Mouse (Mus musculus): ENCODE data around the gene Ppp2r2c. TPM values are rescaled to one million over a fixed set of nuclear protein-coding genes. Genes with fewer than 3 reads are reported as not detected.

Ppp2r2c gene
- polyA plus RNA-seq, 1 experiment from 2014 or later, result 0.31 TPM

- Histone ChIP-seq H3K4me1 (replicated peaks) (no peaks in the 10 kb centered on the region), H3K9me3 (no peaks in the 10 kb centered on the region), H3K36me3 (no peaks in the 10 kb centered on the region), H3K4me3 (replicated peaks) (no peak overlapping the region), H3K4me2 (no peak overlapping the region), H3K9ac (replicated peaks) (no peak overlapping the region), H3K27me3 (peaks cover 11% of the 10 kb centered on the region; the same call in 1 of the 2 replicates), H3K27ac (no peak overlapping the region)
- no peak for ATAC-seq (ENCODE audit: insufficient number of reproducible peaks, insufficient read depth, low FRiP score, low TSS enrichment, low read depth)
- WGBS, result 56% methylated on average over 2 of the region's 2 CpGs
These were observed 133.7 kb downstream of the Ppp2r2c start for GRCm38 (mm10) chr5:37002001-37002400.

Other genes with a start within 250 kb of the Ppp2r2c start
- gene D5Ertd579e, start 172.5 kb upstream of the Ppp2r2c start, polyA plus RNA-seq (2016; fragmentation: Nextera tagmentation; extraction: Ambion mirVana), result 26.9 and 28.6 TPM in 2 replicates
- gene Bloc1s4, start 119.9 kb upstream of the Ppp2r2c start, polyA plus RNA-seq (2016; fragmentation: Nextera tagmentation; extraction: Ambion mirVana), result 32.5 and 34.5 TPM in 2 replicates
- 685 and 692 TPM in 2 replicates for gene Mrfap1, start 71.7 kb upstream of the Ppp2r2c start, polyA plus RNA-seq (2016; fragmentation: Nextera tagmentation; extraction: Ambion mirVana)
- gene Man2b2, start 37.9 kb upstream of the Ppp2r2c start, polyA plus RNA-seq (2016; fragmentation: Nextera tagmentation; extraction: Ambion mirVana), result 6.9 and 7.8 TPM in 2 replicates
- 7.5 and 8.0 TPM in 2 replicates for gene Wfs1, start 120.7 kb downstream of the Ppp2r2c start, polyA plus RNA-seq (2016; fragmentation: Nextera tagmentation; extraction: Ambion mirVana)
- gene Gm1043, start 216.9 kb downstream of the Ppp2r2c start, polyA plus RNA-seq (2016; fragmentation: Nextera tagmentation; extraction: Ambion mirVana), result not detected in 2 replicates